Mouse (Mus musculus) gastrocnemius, adult 2 months (tissue): ENCODE measurements around the gene Mospd3. TPM values are rescaled to one million over a fixed set of nuclear protein-coding genes. Genes with fewer than 3 reads are reported as not detected.

Experiments used
- DNase-seq: peaks from one replicate; pipeline ENCODE4 v3.0.0; 2022
- H3K27ac ChIP-seq: fragments of 200-600 bp; 2 replicates; pipeline ENCODE4 v1.8.1; 2022; ENCODE audit warnings: mild to moderate bottlenecking
- H3K4me3 ChIP-seq: fragments of 200-600 bp; 2 replicates; pipeline ENCODE4 v1.8.1; 2022; ENCODE audit warnings: mild to moderate bottlenecking, moderate library complexity
- CTCF ChIP-seq: fragments of 200-600 bp; IDR thresholded peaks from 2 replicates; pipeline ENCODE4 v1.8.1; 2022; ENCODE audit warnings: antibody characterized with exemption, mild to moderate bottlenecking, moderate library complexity
- intact Hi-C: fragments of 180-260 bp; cut with DNase I; formaldehyde crosslinking; loops from one replicate; pipeline ENCODE4 v1.15.1; 2025
- long read RNA-seq, 2 experiments: library from polyadenylated mRNA; stranded (forward); transcript quantifications; one replicate each; pipeline ENCODE4 v2.0.0; 2021
- total RNA-seq, 2 experiments: library from RNA; stranded (reverse); gene quantifications; 2 replicates each; pipeline ENCODE4 v1.2.3; 2021

Mospd3 gene
- 10 to 100 TPM in 1 of 2 experiments, 1 to 10 TPM in 1; 9.8 to 12.2 TPM for total RNA-seq
- long read RNA-seq, experiment 1, transcript Mospd3-202 (5 exons, 1,318 nt) = major isoform, 5 of 6 reads
- long read RNA-seq, experiment 1, partial matches to known transcripts = 0 of 6 reads
- long read RNA-seq, experiment 1, other reads (novel, unspliced or antisense) = 1 of 6 reads
- long read RNA-seq, experiment 2, transcript Mospd3-202 (5 exons, 1,318 nt) = major isoform, 7 of 8 reads
- long read RNA-seq, experiment 2, partial matches to known transcripts = 0 of 8 reads
- long read RNA-seq, experiment 2, other reads (novel, unspliced or antisense) = 1 of 8 reads

- no peak for TF ChIP-seq CTCF
- intact Hi-C loops = loop anchor here (1.0 to 5.0 kb wide), 3 partner anchors 28 to 98 kb away; partner anchors contain the start of genes Epo, Gnb2 and Pop7
- peak; percentile 97 for DNase-seq
- H3K27ac ChIP-seq = peak within 1 kb of the TSS; percentile 99
- H3K4me3 ChIP-seq = peak within 1 kb of the TSS; percentile 82
These were observed at the start of gene Mospd3 for GRCm38 (mm10) chr5:137600619-137601364. Gene Mospd3 (minus strand): TSS chr5:137601058.

GRCm38 (mm10) chr5:137649669-137650571 lies 49.1 kb upstream of the Mospd3 start:
- peak; percentile 62 for DNase-seq
- no peak for TF ChIP-seq CTCF
- Histone ChIP-seq H3K27ac (peak overlapping the region; percentile 86), H3K4me3 (peak overlapping the region; percentile 43)
- intact Hi-C loops = no loop called here

GRCm38 (mm10) chr5:137649251-137649650 lies 48.4 kb upstream of the Mospd3 start:
- TF ChIP-seq CTCF = no peak
- intact Hi-C loops = no loop called here
- H3K4me3 ChIP-seq = no peak overlapping the region
- peak overlapping the region; percentile 86 for H3K27ac ChIP-seq
- DNase-seq = no peak

GRCm38 (mm10) chr5:137647827-137648601 lies 47.2 kb upstream of the Mospd3 start:
- DNase-seq = no peak
- Histone ChIP-seq H3K4me3 (no peak overlapping the region), H3K27ac (peak overlapping the region; percentile 86; the same call in 1 of the 2 replicates)
- no peak for TF ChIP-seq CTCF
- intact Hi-C loops = no loop called here

GRCm38 (mm10) chr5:137645652-137646091 lies 44.8 kb upstream of the Mospd3 start, which contains the start of gene Irs3:
Gene Irs3 (minus strand): TSS chr5:137645714.
- no peak for TF ChIP-seq CTCF
- Histone ChIP-seq H3K4me3 (peak within 1 kb of the TSS; percentile 65), H3K27ac (peak within 1 kb of the TSS; percentile 73)
- intact Hi-C loops = no loop called here
- peak; percentile 67 for DNase-seq

GRCm38 (mm10) chr5:137645091-137645651 lies 44.3 kb upstream of the Mospd3 start:
- DNase-seq = no peak

GRCm38 (mm10) chr5:137644484-137644883 lies 43.6 kb upstream of the Mospd3 start:
- TF ChIP-seq CTCF = no peak
- Histone ChIP-seq H3K27ac (peak overlapping the region; percentile 31), H3K4me3 (peak overlapping the region; percentile 65)
- intact Hi-C loops = no loop called here
- no peak for DNase-seq

More at GRCm38 (mm10) chr5:137645091-137645651, 44.3 kb upstream of the Mospd3 start:
- Histone ChIP-seq H3K4me3 (peak overlapping the region; percentile 65), H3K27ac (peak overlapping the region; percentile 73)
- TF ChIP-seq CTCF = no peak
- intact Hi-C loops = no loop called here

- TF ChIP-seq CTCF = no peak
- no peak for DNase-seq
- Histone ChIP-seq H3K27ac (no peak overlapping the region), H3K4me3 (no peak overlapping the region)
- intact Hi-C loops = no loop called here
These were observed 42.0 kb upstream of the Mospd3 start for GRCm38 (mm10) chr5:137642886-137643285.

GRCm38 (mm10) chr5:137641054-137641453 lies 40.2 kb upstream of the Mospd3 start, which contains the start of gene Sap25:
Gene Sap25 (plus strand): TSS chr5:137641334.
- peak; percentile 60 for DNase-seq
- Histone ChIP-seq H3K4me3 (no peak within 1 kb of the TSS), H3K27ac (no peak within 1 kb of the TSS)
- peak; percentile 58 for TF ChIP-seq CTCF
- intact Hi-C loops = no loop called here

GRCm38 (mm10) chr5:137639472-137639871 lies 38.6 kb upstream of the Mospd3 start:
- DNase-seq = no peak
- Histone ChIP-seq H3K27ac (no peak overlapping the region), H3K4me3 (no peak overlapping the region)
- intact Hi-C loops = no loop called here
- TF ChIP-seq CTCF = no peak
